22 mouse cellular contexts compared by ENCODE assay signal in the genomic region with DNA sequence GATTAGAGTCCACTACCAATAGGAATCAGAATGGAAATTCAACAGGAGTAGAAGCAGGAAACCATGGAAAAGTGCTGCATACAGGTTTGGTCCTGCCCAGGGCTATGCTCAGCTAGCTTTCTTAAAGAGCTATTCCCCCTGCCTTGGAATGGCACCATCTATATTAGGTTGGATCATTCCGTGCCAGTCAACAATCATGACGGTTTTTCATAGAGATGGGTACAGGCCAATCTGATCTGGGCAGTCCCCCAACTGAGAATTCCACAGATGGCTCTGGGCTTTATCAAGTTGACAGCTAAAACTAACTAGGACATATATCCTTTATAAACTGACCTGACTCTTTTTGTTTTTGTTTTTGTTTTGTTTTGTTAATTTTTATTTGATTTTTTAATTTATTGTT.
DNase-seq lines count a peak whose midpoint lies in the region; ATAC-seq lines count a peak whose summit lies in the region.
"Had no signal": no experiment of that assay in that cellular context is flagged by ENCODE, and none has a peak within 500 bp of the region (broad histone marks: within the 10 kb centered on the region; RNA-seq: fewer than 3 reads in every experiment).

No protein-coding gene starts in this region.

- 78% methylated on average over 2 of the region's 2 CpGs for WGBS in heart, embryonic 11.5 days (ENCODE audit: insufficient replicate concordance)

- H3K36me3 ChIP-seq in heart, embryonic 11.5 days (ENCODE audit: control insufficient read depth, insufficient read depth, low read length) = no peaks in the 10 kb centered on the region
- H3K36me3 ChIP-seq: heart, embryonic 15.5 days; limb, embryonic 13.5 days; liver, embryonic 13.5 days; lung, embryonic 15.5 days; midbrain, embryonic 10.5 days had no signal

- no peak overlapping the region for H3K4me3 ChIP-seq in heart, embryonic 11.5 days (ENCODE audit: low read depth, low read length)
- H3K4me3 ChIP-seq: erythroblast, embryonic 14.5 days; forebrain, embryonic 13.5 days; heart, embryonic 15.5 days; limb, embryonic 13.5 days; liver, embryonic 13.5 days; lung, embryonic 15.5 days; midbrain, embryonic 10.5 days had no signal

- no peak overlapping the region for H3K27ac ChIP-seq in heart, embryonic 11.5 days (ENCODE audit: low read depth, low read length)
- H3K27ac ChIP-seq: forebrain, embryonic 13.5 days; heart, embryonic 15.5 days; limb, embryonic 13.5 days; liver, embryonic 13.5 days; lung, embryonic 15.5 days; midbrain, embryonic 10.5 days; stomach, postnatal 0 days had no signal

- no peaks in the 10 kb centered on the region for H3K9me3 ChIP-seq in heart, embryonic 11.5 days (replicated peaks; ENCODE audit: control insufficient read depth, low read length)
- H3K9me3 ChIP-seq: forebrain, embryonic 13.5 days; heart, embryonic 15.5 days; limb, embryonic 13.5 days; liver, embryonic 13.5 days; lung, embryonic 15.5 days; midbrain, embryonic 10.5 days had no signal

- no peak overlapping the region for H3K9ac ChIP-seq in heart, embryonic 11.5 days (ENCODE audit: low read depth, low read length)
- H3K9ac ChIP-seq: forebrain, embryonic 13.5 days; heart, embryonic 15.5 days; limb, embryonic 13.5 days; liver, embryonic 13.5 days; lung, embryonic 15.5 days had no signal

- DNase-seq in cerebellum, adult 11 months = peak; percentile 6
- DNase-seq in cerebellum, postnatal 4 days (ENCODE audit: low spot score in 2 of 2) = no peak
- DNase-seq in heart, postnatal 4 days = peak; percentile 6
- peak; percentile 28 for DNase-seq in cerebellum, adult 9-11 months
- DNase-seq in layer of hippocampus, postnatal 10 days (ENCODE audit: low spot score in 2 of 2) = peak; percentile 36 to 41
- no peak for DNase-seq in adrenal gland, postnatal 14 days
- no peak for DNase-seq in thymus, postnatal 14 days
- DNase-seq: adrenal gland, adult 2 months; gastrocnemius, postnatal 25 days; kidney, adult 11 months; liver, embryonic 13.5 days; lung, postnatal 4 days; right cerebral cortex, postnatal 25 days; thymus, postnatal 25 days had no signal

- no peak for ATAC-seq in heart, embryonic 11.5 days (replicated peaks; ENCODE audit: insufficient number of reproducible peaks, low FRiP score, low TSS enrichment)
- ATAC-seq: forebrain, embryonic 13.5 days had no signal

- H3K4me2 ChIP-seq in heart, embryonic 11.5 days = no peak overlapping the region
- H3K4me2 ChIP-seq: forebrain, embryonic 13.5 days; heart, embryonic 15.5 days; limb, embryonic 13.5 days; liver, embryonic 13.5 days; lung, embryonic 15.5 days had no signal

- H3K4me1 ChIP-seq in heart, embryonic 11.5 days (ENCODE audit: control insufficient read depth, insufficient read depth, low read length) = no peaks in the 10 kb centered on the region
- H3K4me1 ChIP-seq: forebrain, embryonic 13.5 days; limb, embryonic 13.5 days; liver, embryonic 13.5 days; lung, embryonic 15.5 days; midbrain, embryonic 10.5 days had no signal

- H3K27me3 ChIP-seq in heart, embryonic 11.5 days (ENCODE audit: control insufficient read depth, insufficient read depth, low read length) = no peaks in the 10 kb centered on the region
- H3K27me3 ChIP-seq: forebrain, embryonic 13.5 days; heart, embryonic 15.5 days; limb, embryonic 13.5 days; liver, embryonic 13.5 days; lung, embryonic 15.5 days had no signal

Comparison
In these comparisons a context has a peak if more than half of its experiments do, and no peak if none do; other contexts are left out.
1. DNase-seq: peak in cerebellum, adult 11 months (single experiment), heart, postnatal 4 days (single experiment), cerebellum, adult 9-11 months (single experiment) and layer of hippocampus, postnatal 10 days (2 of 2); none in cerebellum, postnatal 4 days (0 of 2), adrenal gland, postnatal 14 days (single experiment) and thymus, postnatal 14 days (single experiment).